Mouse (Mus musculus) stomach, embryonic 15.5 days (tissue): ENCODE data around the gene Gm13199. TPM values are rescaled to one million over a fixed set of nuclear protein-coding genes. Genes with fewer than 3 reads are reported as not detected.
A peak's percentile ranks its signal among the peaks of the same experiment; 100 is the strongest.

Experiments
- ATAC-seq: fragments of 200-750 bp; cut with Nextera tagmentation; 2 replicates; pipeline ENCODE4 v1.8.0; 2017; ENCODE audit warnings: low read depth, moderate number of reproducible peaks, moderate TSS enrichment; ENCODE audit not compliant: insufficient read depth, low FRiP score
- H3K27ac ChIP-seq: fragments of 300-500 bp; sonication (generic); 2 replicates; pipeline ENCODE4 v1.5.1; 2015; ENCODE audit warnings: mild to moderate bottlenecking, inconsistent platforms
- H3K27me3 ChIP-seq: fragments of 300-500 bp; sonication (generic); replicated peaks from 2 replicates; pipeline ENCODE4 v1.6.1; 2015; ENCODE audit warnings: inconsistent platforms
- H3K36me3 ChIP-seq: fragments of 300-500 bp; sonication (generic); 2 replicates; pipeline ENCODE4 v1.6.1; 2015; ENCODE audit warnings: inconsistent platforms
- H3K4me1 ChIP-seq: fragments of 300-500 bp; sonication (generic); 2 replicates; pipeline ENCODE4 v1.6.1; 2015; ENCODE audit warnings: inconsistent platforms
- H3K4me2 ChIP-seq: fragments of 300-500 bp; sonication (generic); 2 replicates; pipeline ENCODE4 v1.6.1; 2015; ENCODE audit warnings: mild to moderate bottlenecking, inconsistent platforms
- H3K4me3 ChIP-seq: fragments of 300-500 bp; sonication (generic); replicated peaks from 2 replicates; pipeline ENCODE4 v1.5.1; 2015; ENCODE audit warnings: inconsistent platforms
- H3K9ac ChIP-seq: fragments of 300-500 bp; sonication (generic); 2 replicates; pipeline ENCODE4 v1.6.1; 2015; ENCODE audit warnings: inconsistent platforms
- H3K9me3 ChIP-seq: fragments of 300-500 bp; sonication (generic); 2 replicates; pipeline ENCODE4 v1.6.1; 2016; ENCODE audit warnings: inconsistent platforms
- WGBS: fragments of 180-500 bp; shearing (Covaris S2); methylation state at CpG from one replicate; pipeline ENCODE4 v1.1.7; 2015; 5-methylcytosine and 5-hydroxymethylcytosine counted together
- polyA plus RNA-seq: library from polyadenylated mRNA; unstranded; fragments of >200 nt; fragmentation: Nextera tagmentation; extraction: Ambion mirVana; gene quantifications from 2 replicates; pipeline ENCODE4 v1.2.1, GENCODE M21; 2015

Gene Gm13199
- polyA plus RNA-seq, 1 experiment from 2014 or later = 1.0 TPM

- peaks cover 3% of the 10 kb centered on the region; the same call in 1 of the 2 replicates for H3K4me1 ChIP-seq
- no peaks in the 10 kb centered on the region for H3K9me3 ChIP-seq
- 72% methylated on average over 5 of the region's 5 CpGs for WGBS
- no peaks in the 10 kb centered on the region; the same call in 1 of the 2 replicates for H3K36me3 ChIP-seq
- H3K4me2 ChIP-seq = no peak overlapping the region
- no peak overlapping the region for H3K27ac ChIP-seq
- H3K4me3 ChIP-seq = no peak overlapping the region
- no peaks in the 10 kb centered on the region for H3K27me3 ChIP-seq
- no peak for ATAC-seq
- no peak overlapping the region for H3K9ac ChIP-seq
Observed at GRCm38 (mm10) chr2:5851866-5852265, 10.9 kb downstream of the Gm13199 start.

GRCm38 (mm10) chr2:5851116-5851515 is 11.6 kb downstream of the Gm13199 start:
- no peak overlapping the region for H3K27ac ChIP-seq
- H3K36me3 ChIP-seq = no peaks in the 10 kb centered on the region; the same call in 1 of the 2 replicates
- H3K4me3 ChIP-seq = no peak overlapping the region
- no peak for ATAC-seq
- H3K4me1 ChIP-seq = peaks cover 6% of the 10 kb centered on the region; the same call in 1 of the 2 replicates
- no peak overlapping the region for H3K4me2 ChIP-seq
- WGBS = 89% methylated on average over 9 of the region's 9 CpGs
- H3K9me3 ChIP-seq = no peaks in the 10 kb centered on the region
- H3K9ac ChIP-seq = no peak overlapping the region
- no peaks in the 10 kb centered on the region for H3K27me3 ChIP-seq

GRCm38 (mm10) chr2:5845826-5846225 is 16.9 kb downstream of the Gm13199 start:
- peaks cover 9% of the 10 kb centered on the region for H3K36me3 ChIP-seq
- peak overlapping the region; percentile 52 for H3K4me2 ChIP-seq
- WGBS = 14% methylated on average over 4 of the region's 4 CpGs
- H3K27me3 ChIP-seq = no peaks in the 10 kb centered on the region
- peaks cover 6% of the 10 kb centered on the region; the same call in 1 of the 2 replicates for H3K4me1 ChIP-seq
- H3K9me3 ChIP-seq = no peaks in the 10 kb centered on the region
- ATAC-seq = no peak
- peak overlapping the region; percentile 79; the same call in 1 of the 2 replicates for H3K9ac ChIP-seq
- H3K4me3 ChIP-seq = peak overlapping the region; percentile 83
- H3K27ac ChIP-seq = peak overlapping the region; percentile 96; the same call in 1 of the 2 replicates

DNA sequence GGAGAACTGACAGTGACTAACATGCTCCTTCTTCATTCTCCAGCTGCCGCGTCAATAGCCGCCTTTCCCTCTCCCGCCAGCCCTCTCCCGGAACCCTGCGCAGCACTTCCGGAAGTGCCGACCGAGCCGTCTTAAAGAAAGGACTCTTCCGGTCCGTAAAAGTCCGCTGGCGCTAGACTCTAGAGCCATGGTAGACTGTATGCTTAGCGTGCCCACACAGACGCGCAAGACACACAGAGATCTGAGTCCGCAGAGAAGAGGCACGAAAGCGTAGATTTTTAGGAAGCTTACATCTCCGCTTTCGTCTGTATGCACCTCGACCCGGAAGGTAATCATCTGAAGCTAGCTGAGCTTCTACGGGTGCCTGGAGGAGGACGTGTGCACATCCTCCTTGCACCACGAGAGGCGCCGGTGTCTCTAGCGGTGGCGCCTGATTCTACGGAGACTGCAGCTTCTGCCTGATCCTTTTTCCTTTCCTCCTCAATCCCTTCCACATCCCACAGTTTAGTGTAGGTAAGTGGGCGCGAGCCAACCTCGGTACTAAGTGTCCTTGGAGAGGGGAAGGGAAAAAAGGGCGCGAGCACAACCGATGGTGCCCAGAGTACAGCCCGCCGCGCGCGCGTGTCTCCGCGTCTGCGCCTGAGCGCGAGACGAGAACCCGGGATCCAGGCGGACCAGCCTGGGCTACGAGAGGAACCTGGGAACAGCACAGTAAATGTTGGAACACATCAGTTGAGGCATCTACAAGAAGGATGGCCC is 17.7 kb downstream of the Gm13199 start, which contains the start of the genes Nudt5 and Cdc123:
Gene Nudt5 (plus strand): TSS at position 147 of the 759 bp plus-strand sequence.
Gene Cdc123 (minus strand): TSS at position 292 of the 759 bp plus-strand sequence.
- under 1% methylated on average over 53 of the region's 53 CpGs for WGBS
- Histone ChIP-seq H3K4me3 (peak within 1 kb of the TSS; percentile 83), H3K27me3 (no peaks in the 10 kb centered on the region), H3K27ac (peak within 1 kb of the TSS; percentile 96), H3K9ac (peak within 1 kb of the TSS; percentile 79), H3K9me3 (no peaks in the 10 kb centered on the region), H3K4me1 (peaks cover 6% of the 10 kb centered on the region; the same call in 1 of the 2 replicates), H3K4me2 (peak within 1 kb of the TSS; percentile 52), H3K36me3 (peaks cover 14% of the 10 kb centered on the region)
- peak; percentile 94 for ATAC-seq

DNA sequence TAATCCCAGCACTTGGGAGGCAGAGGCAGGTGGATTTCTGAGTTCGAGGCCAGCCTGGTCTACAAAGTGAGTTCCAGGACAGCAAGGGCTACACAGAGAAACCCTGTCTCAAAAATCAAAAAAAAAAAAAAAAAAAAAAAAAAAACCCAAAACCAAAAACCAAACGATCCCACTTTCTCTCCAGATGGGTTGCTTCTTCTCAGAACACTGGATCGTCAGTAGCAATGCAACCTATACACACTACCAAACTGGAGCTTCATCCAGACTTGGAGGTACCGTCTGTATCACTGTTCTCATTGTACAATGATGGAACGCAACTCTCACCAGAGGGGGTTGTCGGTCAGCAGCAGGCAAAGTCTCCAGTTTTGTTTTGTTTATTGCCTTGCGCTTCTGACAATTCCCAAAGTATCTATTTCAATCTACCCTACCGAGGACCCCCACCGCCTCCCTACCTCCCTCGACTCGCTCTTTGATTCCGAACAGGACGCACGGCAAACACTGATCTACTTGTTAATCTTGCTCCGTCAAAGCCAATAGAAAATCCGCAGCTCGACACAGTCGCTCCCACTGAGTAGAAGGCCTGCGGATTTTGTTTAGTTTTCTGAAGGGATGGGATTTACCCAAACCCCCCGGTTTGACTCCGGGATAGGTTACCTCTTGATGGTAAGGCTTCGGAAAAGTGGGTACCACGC is 18.4 kb downstream of the Gm13199 start:
- H3K4me2 ChIP-seq = peak overlapping the region; percentile 52
- H3K27ac ChIP-seq = peak overlapping the region; percentile 96
- no peaks in the 10 kb centered on the region for H3K9me3 ChIP-seq
- WGBS = 3% methylated on average over 23 of the region's 23 CpGs
- H3K36me3 ChIP-seq = peaks cover 20% of the 10 kb centered on the region
- H3K4me3 ChIP-seq = peak overlapping the region; percentile 83
- peak; percentile 9; the same call in 1 of the 2 replicates for ATAC-seq
- H3K27me3 ChIP-seq = no peaks in the 10 kb centered on the region
- peaks cover 6% of the 10 kb centered on the region; the same call in 1 of the 2 replicates for H3K4me1 ChIP-seq
- peak overlapping the region; percentile 79 for H3K9ac ChIP-seq

- H3K27ac ChIP-seq = no peak overlapping the region
- WGBS = 94% methylated on average over 11 of the region's 11 CpGs
- no peaks in the 10 kb centered on the region for H3K9me3 ChIP-seq
- no peak overlapping the region for H3K4me2 ChIP-seq
- H3K27me3 ChIP-seq = no peaks in the 10 kb centered on the region
- H3K36me3 ChIP-seq = peaks cover 34% of the 10 kb centered on the region
- peaks cover under 1% of the 10 kb centered on the region; the same call in 1 of the 2 replicates for H3K4me1 ChIP-seq
- no peak for ATAC-seq
- H3K4me3 ChIP-seq = no peak overlapping the region
- H3K9ac ChIP-seq = no peak overlapping the region
Observed at GRCm38 (mm10) chr2:5840815-5841214, 21.9 kb downstream of the Gm13199 start.

DNA sequence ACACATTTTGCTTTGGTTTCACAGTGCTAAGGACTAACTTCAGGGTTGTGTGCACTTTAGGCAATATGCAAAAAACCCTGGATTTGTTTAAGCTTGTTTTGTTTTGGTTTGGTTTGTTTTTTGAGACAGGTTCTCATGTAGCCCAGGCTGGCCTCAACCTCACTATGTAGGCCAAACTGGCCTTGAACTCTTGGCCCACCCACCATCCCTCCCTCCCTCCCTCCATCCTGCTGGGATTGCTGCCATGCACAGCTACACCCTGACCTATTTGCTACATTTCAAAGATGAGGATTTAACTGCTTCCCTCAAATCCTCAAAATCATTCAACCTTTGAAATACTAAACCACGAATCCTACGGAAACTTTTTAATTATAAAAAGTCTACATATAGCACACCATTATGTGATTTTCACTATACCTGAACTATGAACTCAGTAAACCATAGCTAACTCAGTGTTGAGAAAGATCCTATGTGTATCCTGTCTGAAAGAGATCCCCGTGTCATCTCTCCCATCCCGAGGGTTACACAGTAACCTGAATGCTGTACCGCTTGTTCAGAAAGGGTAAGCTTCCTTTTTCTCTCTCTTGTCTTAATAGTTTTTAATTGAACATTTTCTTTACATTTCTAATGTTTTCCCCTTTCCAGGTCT is 37.3 kb downstream of the Gm13199 start:
- no peak for ATAC-seq
- H3K4me1 ChIP-seq = no peaks in the 10 kb centered on the region
- H3K27me3 ChIP-seq = no peaks in the 10 kb centered on the region
- H3K36me3 ChIP-seq = peaks cover 24% of the 10 kb centered on the region
- no peak overlapping the region for H3K27ac ChIP-seq
- H3K9me3 ChIP-seq = no peaks in the 10 kb centered on the region
- 94% methylated on average over 5 of the region's 5 CpGs for WGBS
- H3K9ac ChIP-seq = no peak overlapping the region
- H3K4me3 ChIP-seq = no peak overlapping the region
- no peak overlapping the region for H3K4me2 ChIP-seq

DNA sequence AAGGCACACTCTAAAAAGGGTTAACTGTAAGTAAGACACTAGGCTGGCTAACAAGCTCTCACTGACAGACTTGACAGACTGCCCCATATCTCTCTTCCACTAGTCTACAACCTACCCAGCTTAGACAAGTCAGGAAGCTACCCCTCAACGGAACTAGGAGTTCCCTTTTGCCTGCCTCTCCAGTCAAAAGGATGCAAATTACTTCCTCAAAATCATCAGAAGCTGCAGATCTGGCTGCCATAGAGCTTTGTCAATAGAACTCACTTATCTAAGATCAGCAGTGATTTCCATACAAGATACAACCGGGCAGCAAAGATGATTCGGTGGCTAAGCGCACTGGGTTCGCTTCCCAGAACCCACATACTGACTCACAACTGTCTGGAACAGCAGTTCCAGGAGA is 38.0 kb downstream of the Gm13199 start:
- H3K27ac ChIP-seq = no peak overlapping the region
- H3K27me3 ChIP-seq = no peaks in the 10 kb centered on the region
- no peaks in the 10 kb centered on the region for H3K9me3 ChIP-seq
- no peaks in the 10 kb centered on the region for H3K4me1 ChIP-seq
- no peak overlapping the region for H3K4me2 ChIP-seq
- H3K9ac ChIP-seq = no peak overlapping the region
- 84% methylated on average over 5 of the region's 5 CpGs for WGBS
- H3K36me3 ChIP-seq = peaks cover 30% of the 10 kb centered on the region
- no peak for ATAC-seq
- no peak overlapping the region for H3K4me3 ChIP-seq

DNA sequence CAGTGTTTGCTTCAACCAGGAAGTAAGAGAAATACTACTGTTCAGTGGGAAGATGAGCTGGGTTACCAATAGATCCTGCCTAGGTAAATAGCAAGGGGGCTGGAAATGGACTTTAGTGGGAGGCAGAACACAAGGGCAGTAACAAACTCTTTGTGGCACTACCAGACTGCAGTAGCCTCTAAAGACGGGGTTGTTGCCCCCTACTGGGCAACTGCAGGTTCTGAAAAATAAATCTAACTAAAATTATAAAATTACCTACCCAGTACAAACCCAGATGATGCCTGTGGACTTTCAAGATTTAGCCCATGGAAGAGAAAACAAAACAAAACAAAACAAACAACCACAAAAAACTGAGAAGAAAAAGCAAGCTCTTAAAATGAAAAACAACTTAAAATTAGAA is 38.5 kb downstream of the Gm13199 start:
- Histone ChIP-seq H3K4me2 (no peak overlapping the region), H3K27me3 (no peaks in the 10 kb centered on the region), H3K9me3 (no peaks in the 10 kb centered on the region), H3K27ac (no peak overlapping the region), H3K9ac (no peak overlapping the region), H3K36me3 (peaks cover 33% of the 10 kb centered on the region), H3K4me3 (no peak overlapping the region), H3K4me1 (no peaks in the 10 kb centered on the region)
- ATAC-seq = no peak
- 19% methylated on average over 1 of the region's 1 CpGs for WGBS

- ATAC-seq = no peak
- Histone ChIP-seq H3K4me2 (no peak overlapping the region), H3K9me3 (no peaks in the 10 kb centered on the region), H3K9ac (no peak overlapping the region), H3K27me3 (no peaks in the 10 kb centered on the region), H3K36me3 (peaks cover 36% of the 10 kb centered on the region), H3K4me3 (no peak overlapping the region), H3K27ac (no peak overlapping the region), H3K4me1 (no peaks in the 10 kb centered on the region)
- 95% methylated on average over 6 of the region's 6 CpGs for WGBS
Observed at GRCm38 (mm10) chr2:5822449-5822848, 40.3 kb downstream of the Gm13199 start.

GRCm38 (mm10) chr2:5821264-5821663 is 41.5 kb downstream of the Gm13199 start:
- Histone ChIP-seq H3K4me1 (no peaks in the 10 kb centered on the region), H3K9ac (no peak overlapping the region), H3K27me3 (no peaks in the 10 kb centered on the region), H3K36me3 (peaks cover 37% of the 10 kb centered on the region), H3K4me3 (no peak overlapping the region), H3K27ac (no peak overlapping the region), H3K9me3 (no peaks in the 10 kb centered on the region), H3K4me2 (no peak overlapping the region)
- ATAC-seq = no peak
- WGBS = 92% methylated on average over 10 of the region's 10 CpGs
